Mouse (Mus musculus) yolk sac, embryonic 10.5 days (tissue): ENCODE results near the gene Vmn1r184.
"Not testable (repeated sequence)": the region's sequence is repeated elsewhere in the genome, so short reads cannot be mapped to it uniquely, and the experiment has no call there.

Experiments
- DNase-seq: peaks from one replicate; pipeline ENCODE4 v3.0.0-alpha.2; 2017; ENCODE audit warnings: low spot score

Gene Vmn1r184

GRCm38 (mm10) chr7:26260034-26260433 lies at the start of gene Vmn1r184:
TSS of gene Vmn1r184 (plus strand) at chr7:26260334.
- not testable (repeated sequence) for DNase-seq

GRCm38 (mm10) chr7:26303429-26304166 lies 43.5 kb downstream of the Vmn1r184 start:
- peak; percentile 12 for DNase-seq

- not testable (repeated sequence) for DNase-seq
Measured at GRCm38 (mm10) chr7:26306926-26307325, 46.8 kb downstream of the Vmn1r184 start, which contains the start of gene Cyp2a4. TSS of gene Cyp2a4 (plus strand) at chr7:26307169.

DNA sequence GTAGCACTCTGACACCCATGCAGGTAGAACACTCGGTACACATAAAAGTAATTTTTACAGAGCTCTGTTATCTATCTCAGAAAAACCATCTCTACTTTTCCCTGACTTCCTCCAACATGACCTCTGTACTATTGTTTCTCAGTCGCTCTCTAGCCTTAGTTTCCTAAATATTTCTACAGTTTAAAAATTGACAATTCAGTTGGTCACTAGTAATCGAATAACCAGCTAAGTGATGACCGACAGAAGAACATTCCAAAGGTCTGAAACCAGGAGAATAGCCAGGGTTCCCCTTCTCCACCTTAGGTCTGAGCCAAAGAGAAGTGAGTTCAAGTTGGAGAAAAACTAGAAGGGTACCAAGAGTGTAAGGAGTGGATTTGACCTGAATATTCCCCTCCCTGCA lies 51.7 kb downstream of the Vmn1r184 start:
- not testable (repeated sequence) for DNase-seq

- DNase-seq, result not testable (repeated sequence)
Measured at GRCm38 (mm10) chr7:26315194-26315593, 55.1 kb downstream of the Vmn1r184 start.

GRCm38 (mm10) chr7:26315809-26316208 lies 55.7 kb downstream of the Vmn1r184 start:
- DNase-seq, result not testable (repeated sequence)
